Mouse (Mus musculus): Measurements from ENCODE around the gene Edn3. TPM values are rescaled to one million over a fixed set of nuclear protein-coding genes. Genes with fewer than 3 reads are reported as not detected.
A peak's percentile ranks its signal among the peaks of the same experiment; 100 is the strongest.

Gene Edn3
- polyA plus RNA-seq, 1 experiment from 2014 or later: 1.0 TPM

GRCm38 (mm10) chr2:174802453-174802852 lies 42.0 kb downstream of the Edn3 start:
- no peak overlapping the region for H3K4me2 ChIP-seq
- H3K9me3 ChIP-seq (replicated peaks): no peaks in the 10 kb centered on the region; the same call in 1 of the 2 replicates
- H3K9ac ChIP-seq: no peak overlapping the region
- H3K27me3 ChIP-seq: no peaks in the 10 kb centered on the region
- no peaks in the 10 kb centered on the region for H3K36me3 ChIP-seq
- no peak overlapping the region for H3K27ac ChIP-seq
- 85% methylated on average over 6 of the region's 6 CpGs for WGBS
- H3K4me3 ChIP-seq: no peak overlapping the region
- no peak for ATAC-seq (replicated peaks; ENCODE audit: insufficient number of reproducible peaks, insufficient read depth, low FRiP score, low read depth)
- no peaks in the 10 kb centered on the region for H3K4me1 ChIP-seq (replicated peaks)

- no peaks in the 10 kb centered on the region for H3K36me3 ChIP-seq
- H3K27me3 ChIP-seq: no peaks in the 10 kb centered on the region
- no peak overlapping the region for H3K4me3 ChIP-seq
- no peaks in the 10 kb centered on the region for H3K4me1 ChIP-seq (replicated peaks)
- no peak overlapping the region for H3K9ac ChIP-seq
- 75% methylated on average over 1 of the region's 1 CpGs for WGBS
- H3K27ac ChIP-seq: no peak overlapping the region
- H3K9me3 ChIP-seq (replicated peaks): no peaks in the 10 kb centered on the region; the same call in 1 of the 2 replicates
- no peak for ATAC-seq (replicated peaks; ENCODE audit: insufficient number of reproducible peaks, insufficient read depth, low FRiP score, low read depth)
- no peak overlapping the region for H3K4me2 ChIP-seq
Observed at GRCm38 (mm10) chr2:174803661-174804060, 43.2 kb downstream of the Edn3 start.

GRCm38 (mm10) chr2:174807900-174808299 lies 47.5 kb downstream of the Edn3 start:
- no peak overlapping the region for H3K9ac ChIP-seq
- no peak overlapping the region for H3K27ac ChIP-seq
- no peaks in the 10 kb centered on the region for H3K36me3 ChIP-seq
- H3K4me1 ChIP-seq (replicated peaks): no peaks in the 10 kb centered on the region
- H3K9me3 ChIP-seq (replicated peaks): no peaks in the 10 kb centered on the region; the same call in 1 of the 2 replicates
- 18% methylated on average over 2 of the region's 2 CpGs for WGBS
- H3K4me3 ChIP-seq: no peak overlapping the region
- no peak for ATAC-seq (replicated peaks; ENCODE audit: insufficient number of reproducible peaks, insufficient read depth, low FRiP score, low read depth)
- no peak overlapping the region for H3K4me2 ChIP-seq
- no peaks in the 10 kb centered on the region for H3K27me3 ChIP-seq

- 32% methylated on average over 4 of the region's 4 CpGs for WGBS
- H3K36me3 ChIP-seq: no peaks in the 10 kb centered on the region
- H3K4me2 ChIP-seq: no peak overlapping the region
- no peak overlapping the region for H3K4me3 ChIP-seq
- no peaks in the 10 kb centered on the region for H3K4me1 ChIP-seq (replicated peaks)
- H3K27me3 ChIP-seq: no peaks in the 10 kb centered on the region
- ATAC-seq (replicated peaks; ENCODE audit: insufficient number of reproducible peaks, insufficient read depth, low FRiP score, low read depth): no peak
- no peak overlapping the region for H3K9ac ChIP-seq
- no peak overlapping the region for H3K27ac ChIP-seq
- no peaks in the 10 kb centered on the region; the same call in 1 of the 2 replicates for H3K9me3 ChIP-seq (replicated peaks)
Observed at GRCm38 (mm10) chr2:174809296-174809695, 48.9 kb downstream of the Edn3 start.

- 57% methylated on average over 11 of the region's 11 CpGs for WGBS
- no peaks in the 10 kb centered on the region for H3K36me3 ChIP-seq
- ATAC-seq (replicated peaks; ENCODE audit: insufficient number of reproducible peaks, insufficient read depth, low FRiP score, low read depth): no peak
- H3K27ac ChIP-seq: no peak overlapping the region
- H3K9ac ChIP-seq: no peak overlapping the region
- H3K4me3 ChIP-seq: no peak overlapping the region
- no peaks in the 10 kb centered on the region for H3K9me3 ChIP-seq (replicated peaks)
- H3K4me2 ChIP-seq: no peak overlapping the region
- H3K4me1 ChIP-seq (replicated peaks): no peaks in the 10 kb centered on the region
- no peaks in the 10 kb centered on the region for H3K27me3 ChIP-seq
Observed at GRCm38 (mm10) chr2:174813306-174813705, 52.9 kb downstream of the Edn3 start.

GRCm38 (mm10) chr2:174816163-174816562 lies 55.7 kb downstream of the Edn3 start:
- Histone ChIP-seq H3K4me2 (no peak overlapping the region), H3K36me3 (no peaks in the 10 kb centered on the region), H3K9me3 (replicated peaks) (no peaks in the 10 kb centered on the region), H3K4me3 (no peak overlapping the region), H3K4me1 (replicated peaks) (no peaks in the 10 kb centered on the region), H3K27me3 (no peaks in the 10 kb centered on the region), H3K27ac (no peak overlapping the region), H3K9ac (no peak overlapping the region)
- WGBS: 65% methylated on average over 2 of the region's 2 CpGs
- ATAC-seq (replicated peaks; ENCODE audit: insufficient number of reproducible peaks, insufficient read depth, low FRiP score, low read depth): peak; percentile 44; the same call in 1 of the 2 replicates

- no peak overlapping the region for H3K4me3 ChIP-seq
- ATAC-seq (replicated peaks; ENCODE audit: insufficient number of reproducible peaks, insufficient read depth, low FRiP score, low read depth): no peak
- H3K9ac ChIP-seq: no peak overlapping the region
- H3K4me2 ChIP-seq: no peak overlapping the region
- 79% methylated on average over 3 of the region's 3 CpGs for WGBS
- no peaks in the 10 kb centered on the region for H3K36me3 ChIP-seq
- no peaks in the 10 kb centered on the region for H3K9me3 ChIP-seq (replicated peaks)
- H3K27ac ChIP-seq: no peak overlapping the region
- no peaks in the 10 kb centered on the region for H3K4me1 ChIP-seq (replicated peaks)
- H3K27me3 ChIP-seq: no peaks in the 10 kb centered on the region
Observed at GRCm38 (mm10) chr2:174820286-174820685, 59.9 kb downstream of the Edn3 start.

- no peak overlapping the region for H3K27ac ChIP-seq
Observed at GRCm38 (mm10) chr2:174827829-174828228, 67.4 kb downstream of the Edn3 start.

GRCm38 (mm10) chr2:174833608-174834007 lies 73.2 kb downstream of the Edn3 start:
- H3K4me1 ChIP-seq (replicated peaks): no peaks in the 10 kb centered on the region
- no peak overlapping the region for H3K4me3 ChIP-seq
- H3K27me3 ChIP-seq: no peaks in the 10 kb centered on the region
- H3K4me2 ChIP-seq: no peak overlapping the region
- ATAC-seq (replicated peaks; ENCODE audit: insufficient number of reproducible peaks, insufficient read depth, low FRiP score, low read depth): no peak
- H3K36me3 ChIP-seq: no peaks in the 10 kb centered on the region
- no peak overlapping the region for H3K27ac ChIP-seq
- no peak overlapping the region for H3K9ac ChIP-seq
- WGBS: 70% methylated on average over 5 of the region's 5 CpGs
- H3K9me3 ChIP-seq (replicated peaks): no peaks in the 10 kb centered on the region

More at GRCm38 (mm10) chr2:174827829-174828228, 67.4 kb downstream of the Edn3 start:
- Histone ChIP-seq H3K4me3 (no peak overlapping the region), H3K9me3 (replicated peaks) (no peaks in the 10 kb centered on the region), H3K27me3 (no peaks in the 10 kb centered on the region), H3K4me2 (no peak overlapping the region), H3K36me3 (no peaks in the 10 kb centered on the region), H3K4me1 (replicated peaks) (no peaks in the 10 kb centered on the region), H3K9ac (no peak overlapping the region)
- no peak for ATAC-seq (replicated peaks; ENCODE audit: insufficient number of reproducible peaks, insufficient read depth, low FRiP score, low read depth)
- WGBS: 86% methylated on average over 4 of the region's 4 CpGs

Other genes with a start within 250 kb of the Edn3 start
- gene Zfp831, start 117.1 kb upstream of the Edn3 start, polyA plus RNA-seq (2015; fragmentation: Nextera tagmentation; extraction: Ambion mirVana): 0.01 TPM in 1 of 2 replicates, not detected in the other
- gene Gm14444, start 249.6 kb downstream of the Edn3 start, polyA plus RNA-seq (2015; fragmentation: Nextera tagmentation; extraction: Ambion mirVana): not detected in 2 replicates

Data from heart, embryonic 15.5 days (tissue).